Comparison of ENCODE assay signal across 17 mouse cellular contexts in the genomic region with DNA sequence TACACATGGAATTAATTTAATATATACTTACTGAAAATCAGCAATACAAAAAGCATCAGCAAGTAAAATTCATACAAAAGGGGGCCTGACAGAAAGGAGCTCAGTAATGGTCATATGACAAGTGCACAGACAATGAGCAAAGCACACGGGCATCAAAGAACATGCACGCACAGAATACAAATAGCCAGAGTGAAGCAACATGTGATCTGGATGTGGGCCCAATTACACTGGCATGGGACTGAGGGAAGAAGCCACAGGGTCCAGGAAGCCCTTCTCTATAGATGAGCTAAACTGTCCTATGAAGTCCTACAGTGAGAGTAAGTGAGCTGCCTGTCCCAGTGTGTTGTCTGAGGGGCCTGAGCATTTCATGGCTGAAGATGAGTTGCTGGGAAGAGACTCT.
DNase-seq lines count a peak whose midpoint lies in the region; ATAC-seq and TF ChIP-seq lines count a peak whose summit lies in the region.
"Had no signal": no experiment of that assay in that cellular context is flagged by ENCODE, and none has a peak within 500 bp of the region (broad histone marks: within the 10 kb centered on the region; RNA-seq: fewer than 3 reads in every experiment).

No protein-coding gene starts in this region.

- H3K9me3 ChIP-seq in embryonic facial prominence, embryonic 12.5 days, result no peaks in the 10 kb centered on the region
- no peaks in the 10 kb centered on the region for H3K9me3 ChIP-seq in embryonic facial prominence, embryonic 10.5 days
- H3K9me3 ChIP-seq in embryonic facial prominence, embryonic 14.5 days (ENCODE audit: control insufficient read depth, low read length), result no peaks in the 10 kb centered on the region
- no peaks in the 10 kb centered on the region for H3K9me3 ChIP-seq in midbrain, postnatal 0 days (ENCODE audit: low read length)
- H3K9me3 ChIP-seq: stomach, embryonic 15.5 days had no signal

- no peak for DNase-seq in embryonic facial prominence, embryonic 10.5 days (ENCODE audit: low spot score)
- peak; percentile 39 for DNase-seq in left cerebral cortex, postnatal 4 days
- DNase-seq in left cerebral cortex, postnatal 10 days (ENCODE audit: extremely low spot score in 1 of 2, low spot score in 2 of 2), result no peak
- no peak for DNase-seq in embryonic facial prominence, embryonic 14.5 days (ENCODE audit: low spot score)
- peak; percentile 61 for DNase-seq in midbrain, postnatal 0 days (ENCODE audit: low spot score)
- no peak for DNase-seq in kidney, postnatal 25 days
- DNase-seq: embryo, embryonic 11 days; heart, adult 18-20 months; kidney, adult 8-10 months; kidney, postnatal 36 days; layer of hippocampus, postnatal 36 days; lung, adult 2 months; lung, postnatal 36 days; right cerebral cortex, postnatal 14 days; thymus, adult 2 months had no signal

- TF ChIP-seq CTCF in midbrain, postnatal 0 days (IDR thresholded peaks at IDR 0.05), result no peak

- intact Hi-C loops in left cerebral cortex, postnatal 4 days (cut with DNase I), result no loop called here
- intact Hi-C loops in left cerebral cortex, postnatal 10 days (cut with DNase I), result no loop called here

- 62% methylated on average over 2 of the region's 2 CpGs for WGBS in embryonic facial prominence, embryonic 12.5 days
- 89% methylated on average over 2 of the region's 2 CpGs for WGBS in embryonic facial prominence, embryonic 10.5 days
- 59% methylated on average over 2 of the region's 2 CpGs for WGBS in embryonic facial prominence, embryonic 14.5 days
- 22% methylated on average over 2 of the region's 2 CpGs for WGBS in midbrain, postnatal 0 days

- H3K27me3 ChIP-seq in embryonic facial prominence, embryonic 12.5 days, result no peaks in the 10 kb centered on the region
- H3K27me3 ChIP-seq in embryonic facial prominence, embryonic 10.5 days (replicated peaks; ENCODE audit: low read depth, poor library complexity, severe bottlenecking), result no peaks in the 10 kb centered on the region
- H3K27me3 ChIP-seq in embryonic facial prominence, embryonic 14.5 days (replicated peaks; ENCODE audit: control insufficient read depth, insufficient read depth, low read length), result no peaks in the 10 kb centered on the region
- H3K27me3 ChIP-seq in midbrain, postnatal 0 days (ENCODE audit: insufficient read depth, low read length), result no peaks in the 10 kb centered on the region
- H3K27me3 ChIP-seq: stomach, embryonic 15.5 days had no signal

- no peaks in the 10 kb centered on the region for H3K36me3 ChIP-seq in embryonic facial prominence, embryonic 12.5 days
- H3K36me3 ChIP-seq in embryonic facial prominence, embryonic 10.5 days (replicated peaks), result no peaks in the 10 kb centered on the region
- no peaks in the 10 kb centered on the region for H3K36me3 ChIP-seq in embryonic facial prominence, embryonic 14.5 days (ENCODE audit: control insufficient read depth, insufficient read depth, low read length)
- H3K36me3 ChIP-seq in midbrain, postnatal 0 days (ENCODE audit: insufficient read depth, low read length), result no peaks in the 10 kb centered on the region
- H3K36me3 ChIP-seq: stomach, embryonic 15.5 days had no signal

- no peak overlapping the region for H3K9ac ChIP-seq in embryonic facial prominence, embryonic 12.5 days
- H3K9ac ChIP-seq in embryonic facial prominence, embryonic 14.5 days (ENCODE audit: low read depth, low read length), result no peak overlapping the region
- H3K9ac ChIP-seq in midbrain, postnatal 0 days (replicated peaks; ENCODE audit: low read length, poor library complexity, severe bottlenecking), result no peak overlapping the region
- H3K9ac ChIP-seq: stomach, embryonic 15.5 days had no signal

- H3K4me3 ChIP-seq in embryonic facial prominence, embryonic 12.5 days, result no peak overlapping the region
- H3K4me3 ChIP-seq in embryonic facial prominence, embryonic 10.5 days, result no peak overlapping the region
- no peak overlapping the region for H3K4me3 ChIP-seq in embryonic facial prominence, embryonic 14.5 days (ENCODE audit: low read depth, low read length)
- H3K4me3 ChIP-seq in midbrain, postnatal 0 days (ENCODE audit: low read depth, low read length), result no peak overlapping the region
- H3K4me3 ChIP-seq: stomach, embryonic 15.5 days had no signal

- H3K27ac ChIP-seq in embryonic facial prominence, embryonic 12.5 days, result peak overlapping the region; percentile 60; the same call in 1 of the 2 replicates
- H3K27ac ChIP-seq in embryonic facial prominence, embryonic 10.5 days (replicated peaks), result no peak overlapping the region
- H3K27ac ChIP-seq in embryonic facial prominence, embryonic 14.5 days (replicated peaks; ENCODE audit: low read depth, low read length), result peak overlapping the region; percentile 71
- no peak overlapping the region for H3K27ac ChIP-seq in midbrain, postnatal 0 days (ENCODE audit: low read depth, low read length)

- H3K4me2 ChIP-seq in embryonic facial prominence, embryonic 12.5 days (replicated peaks), result no peak overlapping the region
- no peak overlapping the region for H3K4me2 ChIP-seq in embryonic facial prominence, embryonic 14.5 days (ENCODE audit: low read depth, low read length)
- H3K4me2 ChIP-seq in midbrain, postnatal 0 days (ENCODE audit: low read depth, low read length, poor library complexity, severe bottlenecking), result no peak overlapping the region
- H3K4me2 ChIP-seq: stomach, embryonic 15.5 days had no signal

- no peak for ATAC-seq in embryonic facial prominence, embryonic 12.5 days (ENCODE audit: insufficient number of reproducible peaks, insufficient read depth, low FRiP score, low TSS enrichment)
- no peak for ATAC-seq in embryonic facial prominence, embryonic 14.5 days (ENCODE audit: low read depth)
- no peak for ATAC-seq in midbrain, postnatal 0 days (ENCODE audit: low FRiP score)

- H3K4me1 ChIP-seq in embryonic facial prominence, embryonic 12.5 days, result peaks cover 39% of the 10 kb centered on the region
- peaks cover 49% of the 10 kb centered on the region for H3K4me1 ChIP-seq in embryonic facial prominence, embryonic 10.5 days
- H3K4me1 ChIP-seq in embryonic facial prominence, embryonic 14.5 days (ENCODE audit: control insufficient read depth, insufficient read depth, low read length), result peaks cover 43% of the 10 kb centered on the region
- peaks cover 10% of the 10 kb centered on the region for H3K4me1 ChIP-seq in midbrain, postnatal 0 days (ENCODE audit: insufficient read depth, low read length)

Comparison
In these comparisons a context has a peak if more than half of its experiments do, and no peak if none do; other contexts are left out.
1. H3K27ac ChIP-seq: peak in embryonic facial prominence, embryonic 12.5 days (single experiment) and embryonic facial prominence, embryonic 14.5 days (single experiment); none in embryonic facial prominence, embryonic 10.5 days (single experiment) and midbrain, postnatal 0 days (single experiment).
2. DNase-seq: peak in left cerebral cortex, postnatal 4 days (single experiment) and midbrain, postnatal 0 days (single experiment); none in embryonic facial prominence, embryonic 10.5 days (single experiment), left cerebral cortex, postnatal 10 days (0 of 2), embryonic facial prominence, embryonic 14.5 days (single experiment) and kidney, postnatal 25 days (0 of 2).